Mouse (Mus musculus): ENCODE results near the gene Tor1b.

GRCm38 (mm10) chr2:30952824-30953490 is at the start of gene Tor1b:
- TF ChIP-seq POLR2A (IDR thresholded peaks at IDR 0.05; ENCODE audit: insufficient read length, low read depth): peak; percentile 100
- TF ChIP-seq CEBPB (IDR thresholded peaks at IDR 0.05; ENCODE audit: insufficient read depth, poor library complexity, severe bottlenecking): no peak
- TF ChIP-seq POLR2AphosphoS2 (IDR thresholded peaks at IDR 0.05; ENCODE audit: insufficient read length, low read depth): peak; percentile 98
- no peak for TF ChIP-seq MAX (IDR thresholded peaks at IDR 0.05; ENCODE audit: low read depth)

Measured in myocyte (in vitro differentiated cells).